Mouse (Mus musculus) hindbrain, embryonic 13.5 days (tissue): ENCODE measurements at regions not wholly inside any gene's neighbourhood (a gene's known extent, or its start where the extent isn't known, plus 50 kb on each side); places are given as distances from the start of the nearest gene placed in this dataset.
A peak's percentile ranks its signal among the peaks of the same experiment; 100 is the strongest.

ENCODE experiments used
- ATAC-seq: fragments of 200-750 bp; cut with Nextera tagmentation; 2 replicates; pipeline ENCODE4 v1.8.0; 2017; ENCODE audit warnings: moderate TSS enrichment; ENCODE audit not compliant: low FRiP score
- H3K27ac ChIP-seq: fragments of 300-500 bp; sonication (generic); 2 replicates; pipeline ENCODE4 v1.5.1; 2015; ENCODE audit warnings: inconsistent platforms, mild to moderate bottlenecking, moderate library complexity
- H3K27me3 ChIP-seq: fragments of 300-500 bp; sonication (generic); 2 replicates; pipeline ENCODE4 v1.6.1; 2015; ENCODE audit warnings: mild to moderate bottlenecking, inconsistent platforms
- H3K36me3 ChIP-seq: fragments of 300-500 bp; sonication (generic); 2 replicates; pipeline ENCODE4 v1.6.1; 2015; ENCODE audit warnings: mild to moderate bottlenecking, inconsistent platforms
- H3K4me1 ChIP-seq: fragments of 300-500 bp; sonication (generic); replicated peaks from 2 replicates; pipeline ENCODE4 v1.6.1; 2015; ENCODE audit warnings: inconsistent platforms
- H3K4me2 ChIP-seq: fragments of 300-500 bp; sonication (generic); 2 replicates; pipeline ENCODE4 v1.6.1; 2015; ENCODE audit warnings: inconsistent platforms, mild to moderate bottlenecking, moderate library complexity
- H3K4me3 ChIP-seq: fragments of 300-500 bp; sonication (generic); 2 replicates; pipeline ENCODE4 v1.5.1; 2015; ENCODE audit warnings: mild to moderate bottlenecking, inconsistent platforms
- H3K9ac ChIP-seq: fragments of 300-500 bp; sonication (generic); 2 replicates; pipeline ENCODE4 v1.6.1; 2015; ENCODE audit warnings: mild to moderate bottlenecking, inconsistent platforms
- H3K9me3 ChIP-seq: fragments of 300-500 bp; sonication (generic); 2 replicates; pipeline ENCODE4 v1.6.1; 2016; ENCODE audit warnings: inconsistent platforms
- WGBS: fragments of 180-500 bp; shearing (Covaris S2); methylation state at CpG from one replicate; pipeline ENCODE4 v1.1.7; 2015; 5-methylcytosine and 5-hydroxymethylcytosine counted together

DNA sequence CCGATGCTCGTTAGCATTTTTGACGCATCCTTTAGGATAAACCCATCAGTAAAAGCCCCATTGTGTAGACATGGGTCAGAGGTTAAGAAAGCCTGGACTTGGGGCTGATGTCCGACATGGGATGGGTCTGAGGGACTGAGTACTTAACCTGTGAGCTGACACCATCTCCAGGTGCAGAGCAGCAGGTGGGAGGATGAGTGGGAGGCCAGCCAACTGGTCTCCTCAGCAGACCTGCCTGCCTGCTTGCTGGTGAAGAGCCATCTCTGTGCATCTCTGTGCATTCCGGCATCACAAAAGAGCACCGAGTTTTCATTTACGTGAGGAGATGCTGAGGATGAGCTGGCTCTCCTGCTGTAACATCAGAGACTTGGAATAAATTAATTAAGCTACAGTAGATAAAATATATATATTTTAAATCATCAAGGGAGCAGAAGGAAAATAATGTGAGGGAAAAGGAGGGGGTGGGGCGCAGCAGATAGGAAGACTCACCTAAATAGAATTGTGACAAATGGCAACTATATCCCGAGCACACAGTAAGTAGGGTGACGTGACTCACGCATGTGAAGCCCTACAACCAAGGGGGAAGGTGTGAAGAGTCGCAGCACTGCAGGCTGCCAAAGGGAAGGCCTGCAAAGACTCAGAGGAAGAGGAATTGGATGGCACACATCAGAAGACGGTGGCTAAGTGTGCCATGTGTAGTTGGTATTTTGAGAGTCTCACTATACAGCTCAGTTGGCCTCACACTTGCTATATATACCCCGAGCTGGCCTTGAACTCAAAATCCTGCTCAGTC is 118.5 kb upstream of the Ces5a start:
- H3K36me3 ChIP-seq: no peaks in the 10 kb centered on the region
- no peak overlapping the region for H3K27ac ChIP-seq
- H3K4me1 ChIP-seq: no peaks in the 10 kb centered on the region
- no peak overlapping the region for H3K9ac ChIP-seq
- 79% methylated on average over 14 of the region's 14 CpGs for WGBS
- H3K27me3 ChIP-seq: no peaks in the 10 kb centered on the region
- H3K9me3 ChIP-seq: no peaks in the 10 kb centered on the region
- no peak overlapping the region for H3K4me2 ChIP-seq
- no peak for ATAC-seq
- H3K4me3 ChIP-seq: no peak overlapping the region

DNA sequence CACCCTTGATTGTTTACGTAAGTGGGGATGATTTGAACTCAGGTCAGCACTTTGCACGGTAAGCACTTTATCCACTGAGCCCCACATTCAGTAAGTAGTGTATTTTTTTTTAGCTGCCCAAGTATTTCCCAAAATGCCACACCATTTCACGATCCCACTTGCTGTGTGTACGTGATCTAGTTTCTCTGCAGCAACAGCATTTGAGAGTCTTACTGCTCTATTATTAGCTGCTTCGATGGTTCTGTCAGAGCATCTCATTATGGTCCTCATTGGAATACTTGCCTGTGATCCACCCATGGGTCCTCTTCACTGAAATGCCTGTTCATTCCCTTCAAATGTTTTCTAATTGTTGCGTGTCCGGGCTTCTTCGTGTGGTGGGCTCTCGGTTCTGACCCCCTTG is 120.1 kb upstream of the Ces5a start:
- Histone ChIP-seq H3K9ac (no peak overlapping the region), H3K27me3 (no peaks in the 10 kb centered on the region), H3K4me3 (no peak overlapping the region), H3K9me3 (no peaks in the 10 kb centered on the region), H3K27ac (no peak overlapping the region), H3K4me2 (no peak overlapping the region), H3K36me3 (no peaks in the 10 kb centered on the region), H3K4me1 (no peaks in the 10 kb centered on the region)
- no peak for ATAC-seq
- 90% methylated on average over 9 of the region's 9 CpGs for WGBS

- no peaks in the 10 kb centered on the region for H3K36me3 ChIP-seq
- H3K4me2 ChIP-seq: peak overlapping the region; percentile 53
- no peak overlapping the region for H3K9ac ChIP-seq
- no peaks in the 10 kb centered on the region for H3K27me3 ChIP-seq
- peaks cover 7% of the 10 kb centered on the region; the same call in 1 of the 2 replicates for H3K4me1 ChIP-seq
- ATAC-seq: peak; percentile 90
- 2% methylated on average over 15 of the region's 15 CpGs for WGBS
- no peaks in the 10 kb centered on the region for H3K9me3 ChIP-seq
- H3K27ac ChIP-seq: no peak overlapping the region
- H3K4me3 ChIP-seq: peak overlapping the region; percentile 30; the same call in 1 of the 2 replicates
Measured at GRCm38 (mm10) chr8:93661739-93662138, 126.1 kb upstream of the Ces5a start.

GRCm38 (mm10) chr8:93662219-93662618 is 126.6 kb upstream of the Ces5a start:
- ATAC-seq: no peak
- 72% methylated on average over 5 of the region's 5 CpGs for WGBS
- H3K4me2 ChIP-seq: peak overlapping the region; percentile 53

GRCm38 (mm10) chr8:93663851-93664250 is 128.2 kb upstream of the Ces5a start:
- Histone ChIP-seq H3K27ac (no peak overlapping the region), H3K27me3 (no peaks in the 10 kb centered on the region), H3K4me2 (no peak overlapping the region), H3K4me1 (peaks cover 14% of the 10 kb centered on the region; the same call in 1 of the 2 replicates), H3K4me3 (no peak overlapping the region), H3K9ac (no peak overlapping the region), H3K9me3 (no peaks in the 10 kb centered on the region), H3K36me3 (no peaks in the 10 kb centered on the region)
- no peak for ATAC-seq
- 93% methylated on average over 4 of the region's 4 CpGs for WGBS

More at GRCm38 (mm10) chr8:93662219-93662618, 126.6 kb upstream of the Ces5a start:
- Histone ChIP-seq H3K4me3 (peak overlapping the region; percentile 30; the same call in 1 of the 2 replicates), H3K9ac (no peak overlapping the region), H3K27ac (no peak overlapping the region), H3K36me3 (no peaks in the 10 kb centered on the region), H3K4me1 (peaks cover 7% of the 10 kb centered on the region; the same call in 1 of the 2 replicates), H3K27me3 (no peaks in the 10 kb centered on the region), H3K9me3 (no peaks in the 10 kb centered on the region)

DNA sequence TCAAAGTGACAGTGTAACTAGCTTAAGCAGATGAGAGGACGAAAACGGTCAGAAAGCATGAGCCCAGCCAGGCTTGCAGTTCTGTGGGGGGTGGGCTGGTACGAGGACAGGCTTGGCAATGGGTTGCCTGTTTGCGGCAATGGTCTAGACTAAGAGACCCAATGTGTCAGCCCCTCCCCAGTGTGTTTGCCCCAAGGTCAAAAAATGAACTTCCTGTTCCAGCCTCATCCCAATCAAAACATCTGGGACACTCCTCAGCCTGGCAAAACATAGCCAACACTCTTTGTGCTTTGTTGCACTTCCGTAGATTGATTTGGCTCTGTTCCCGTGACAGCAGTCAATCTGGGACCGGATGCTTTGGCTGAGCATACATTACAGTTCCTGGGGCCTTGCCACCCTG is 132.7 kb upstream of the Ces5a start:
- no peaks in the 10 kb centered on the region for H3K27me3 ChIP-seq
- no peak overlapping the region for H3K27ac ChIP-seq
- no peaks in the 10 kb centered on the region for H3K9me3 ChIP-seq
- ATAC-seq: no peak
- WGBS: 62% methylated on average over 7 of the region's 7 CpGs
- no peaks in the 10 kb centered on the region for H3K36me3 ChIP-seq
- no peak overlapping the region for H3K9ac ChIP-seq
- H3K4me1 ChIP-seq: 0 out of 2 replicates have a peak, but pooled peaks cover 7% of the 10 kb centered on the region
- no peak overlapping the region for H3K4me2 ChIP-seq
- H3K4me3 ChIP-seq: no peak overlapping the region

DNA sequence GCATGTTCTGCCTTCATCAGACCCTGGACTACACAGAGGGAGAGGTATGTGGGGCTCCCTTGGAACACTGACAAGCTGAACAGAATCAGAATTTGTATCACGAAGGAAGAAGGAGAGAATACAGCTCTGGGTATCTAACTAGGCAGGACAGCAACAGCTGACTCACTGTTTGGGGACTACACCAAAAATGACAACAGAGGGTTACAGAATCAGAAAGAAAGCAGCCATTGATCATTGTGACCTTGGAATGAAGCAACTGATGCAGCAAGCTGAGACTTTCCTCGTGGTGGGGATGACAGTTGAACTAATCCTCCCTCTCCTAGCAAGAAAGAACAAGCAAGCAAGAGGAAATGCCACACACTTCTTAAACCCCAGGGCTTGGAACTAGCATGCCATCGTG is 135.0 kb upstream of the Gnao1 start:
- Histone ChIP-seq H3K36me3 (no peaks in the 10 kb centered on the region), H3K9ac (no peak overlapping the region), H3K4me2 (no peak overlapping the region), H3K9me3 (no peaks in the 10 kb centered on the region), H3K4me3 (no peak overlapping the region), H3K4me1 (no peaks in the 10 kb centered on the region), H3K27ac (no peak overlapping the region), H3K27me3 (no peaks in the 10 kb centered on the region)
- no peak for ATAC-seq
- WGBS: 73% methylated on average over 3 of the region's 3 CpGs

- Histone ChIP-seq H3K9ac (no peak overlapping the region), H3K9me3 (no peaks in the 10 kb centered on the region), H3K27me3 (no peaks in the 10 kb centered on the region), H3K36me3 (no peaks in the 10 kb centered on the region), H3K4me3 (no peak overlapping the region), H3K4me2 (no peak overlapping the region), H3K4me1 (peaks cover 9% of the 10 kb centered on the region; the same call in 1 of the 2 replicates), H3K27ac (no peak overlapping the region)
- ATAC-seq: no peak
- WGBS: 89% methylated on average over 12 of the region's 12 CpGs
Measured at GRCm38 (mm10) chr8:93683773-93684391, 125.9 kb upstream of the Gnao1 start.

- Histone ChIP-seq H3K36me3 (no peaks in the 10 kb centered on the region), H3K27ac (no peak overlapping the region), H3K9me3 (no peaks in the 10 kb centered on the region), H3K9ac (no peak overlapping the region), H3K4me1 (peaks cover 14% of the 10 kb centered on the region; the same call in 1 of the 2 replicates), H3K27me3 (no peaks in the 10 kb centered on the region), H3K4me2 (no peak overlapping the region), H3K4me3 (no peak overlapping the region)
- no peak for ATAC-seq
- WGBS: 96% methylated on average over 6 of the region's 6 CpGs
Measured at GRCm38 (mm10) chr8:93684392-93684791, 125.4 kb upstream of the Gnao1 start.

DNA sequence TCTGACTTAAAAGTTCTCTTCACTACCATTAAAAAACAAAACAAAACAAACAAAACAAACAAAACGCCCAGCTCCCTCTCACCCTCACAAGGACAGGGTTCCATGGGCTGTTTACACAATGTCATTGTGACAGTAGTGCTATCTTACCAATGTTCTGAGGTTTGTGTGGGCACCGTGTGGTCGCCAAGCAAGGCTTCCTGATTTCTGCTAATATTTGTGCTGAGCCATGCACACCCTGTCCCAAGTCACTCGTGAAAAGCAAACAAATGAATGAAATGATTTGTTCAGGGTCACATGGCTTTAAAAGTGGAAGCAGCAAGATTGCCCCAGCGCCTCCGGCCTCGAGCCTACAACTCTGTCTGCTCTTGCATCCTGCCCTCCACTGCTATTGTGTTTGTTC is 120.9 kb upstream of the Gnao1 start:
- no peak for ATAC-seq
- no peaks in the 10 kb centered on the region for H3K27me3 ChIP-seq
- 38% methylated on average over 7 of the region's 7 CpGs for WGBS
- no peak overlapping the region for H3K4me2 ChIP-seq
- H3K4me1 ChIP-seq: peaks cover 14% of the 10 kb centered on the region; the same call in 1 of the 2 replicates
- no peaks in the 10 kb centered on the region for H3K36me3 ChIP-seq
- no peak overlapping the region for H3K9ac ChIP-seq
- H3K9me3 ChIP-seq: no peaks in the 10 kb centered on the region
- peak overlapping the region; percentile 55; the same call in 1 of the 2 replicates for H3K27ac ChIP-seq
- no peak overlapping the region for H3K4me3 ChIP-seq

DNA sequence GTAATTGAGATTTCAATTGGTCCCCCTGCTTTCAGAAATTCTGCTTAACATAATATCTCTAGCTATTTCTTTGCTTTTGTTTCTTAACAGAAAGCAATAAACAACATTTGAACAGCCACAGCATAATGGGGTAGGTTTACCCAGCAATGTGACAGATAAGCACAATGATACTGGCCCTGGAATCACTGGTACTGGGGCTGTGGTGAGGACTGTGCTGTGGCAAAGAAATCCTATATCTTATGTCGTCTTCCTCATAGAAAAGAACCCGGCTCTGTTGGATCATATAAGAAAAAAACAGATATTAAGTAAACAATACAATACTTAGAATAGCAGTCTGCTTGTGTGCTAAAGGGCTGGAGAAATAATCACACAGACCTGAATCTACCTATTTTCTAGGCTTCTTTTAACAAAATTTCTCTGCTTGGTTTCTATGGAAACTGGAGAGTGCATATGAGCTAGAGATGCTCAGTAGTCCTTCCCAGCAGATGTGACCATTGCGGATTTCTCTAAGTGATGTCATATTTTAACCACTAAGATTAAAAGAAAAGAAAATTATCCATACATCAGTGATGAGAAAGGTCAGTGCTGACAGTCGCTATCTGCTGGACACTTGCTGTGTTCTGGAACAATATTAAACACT is 119.8 kb upstream of the Gnao1 start:
- no peak overlapping the region for H3K4me2 ChIP-seq
- H3K4me3 ChIP-seq: no peak overlapping the region
- H3K27me3 ChIP-seq: no peaks in the 10 kb centered on the region
- no peaks in the 10 kb centered on the region for H3K36me3 ChIP-seq
- H3K4me1 ChIP-seq: peaks cover 14% of the 10 kb centered on the region; the same call in 1 of the 2 replicates
- H3K27ac ChIP-seq: peak overlapping the region; percentile 55
- WGBS: 80% methylated on average over 4 of the region's 4 CpGs
- no peak for ATAC-seq
- no peak overlapping the region for H3K9ac ChIP-seq
- H3K9me3 ChIP-seq: no peaks in the 10 kb centered on the region

DNA sequence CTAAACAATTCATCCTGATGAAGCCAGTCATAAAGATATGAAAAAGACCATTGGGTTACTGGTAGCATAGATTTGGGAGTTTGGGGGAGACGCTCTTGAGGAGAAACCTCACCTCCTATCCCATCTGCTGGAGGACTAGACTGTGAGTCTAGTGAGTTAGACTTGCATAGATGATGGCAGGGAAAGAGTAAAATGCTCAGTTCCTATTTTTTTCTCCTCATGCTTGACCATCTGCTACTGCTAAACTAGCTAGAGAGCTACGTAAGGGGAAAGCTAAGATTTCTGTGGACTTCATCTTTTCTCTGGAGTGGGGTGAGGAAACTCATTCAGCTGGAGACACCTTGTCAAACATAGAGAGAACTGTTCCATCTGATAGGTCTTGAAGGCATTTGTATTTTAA is 118.4 kb upstream of the Gnao1 start:
- WGBS: 93% methylated on average over 2 of the region's 2 CpGs
- Histone ChIP-seq H3K4me3 (no peak overlapping the region), H3K27ac (no peak overlapping the region), H3K27me3 (no peaks in the 10 kb centered on the region), H3K36me3 (no peaks in the 10 kb centered on the region), H3K4me2 (no peak overlapping the region), H3K4me1 (peaks cover 14% of the 10 kb centered on the region; the same call in 1 of the 2 replicates), H3K9me3 (no peaks in the 10 kb centered on the region), H3K9ac (no peak overlapping the region)
- no peak for ATAC-seq
